Mouse (Mus musculus) layer of hippocampus, postnatal 25 days (tissue): ENCODE measurements at regions not wholly inside any gene's neighbourhood (a gene's known extent, or its start where the extent isn't known, plus 50 kb on each side); places are given as distances from the start of the nearest gene placed in this dataset.

Experiments
- DNase-seq, 2 experiments: peaks; one replicate each; pipeline ENCODE4 v3.0.0; 2022; ENCODE audit warnings: mixed read lengths in 2 of 2, low spot score in 1 of 2; ENCODE audit errors: extremely low spot score in 1 of 2

DNA sequence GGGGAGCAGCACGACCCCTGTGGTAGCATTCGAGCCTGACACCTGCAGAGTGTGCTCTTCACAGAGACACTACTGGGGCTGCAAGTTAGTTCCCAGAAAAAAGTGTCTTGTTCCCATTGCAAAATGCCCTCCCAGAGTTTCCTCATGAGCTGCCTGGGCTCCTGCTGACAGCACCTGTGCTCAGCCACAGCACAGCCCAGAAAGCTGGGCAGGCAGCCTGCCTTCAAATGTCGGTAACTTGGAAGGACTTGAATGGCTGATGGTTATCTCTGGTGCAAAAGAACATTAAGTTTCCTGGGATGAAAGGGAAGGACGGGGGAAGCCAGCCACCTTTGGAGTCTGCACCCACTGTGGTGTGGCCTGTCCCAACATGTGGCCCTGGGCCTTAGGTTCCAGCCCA, 126.2 kb downstream of the Bmp7 start:
- no peak for DNase-seq

DNA sequence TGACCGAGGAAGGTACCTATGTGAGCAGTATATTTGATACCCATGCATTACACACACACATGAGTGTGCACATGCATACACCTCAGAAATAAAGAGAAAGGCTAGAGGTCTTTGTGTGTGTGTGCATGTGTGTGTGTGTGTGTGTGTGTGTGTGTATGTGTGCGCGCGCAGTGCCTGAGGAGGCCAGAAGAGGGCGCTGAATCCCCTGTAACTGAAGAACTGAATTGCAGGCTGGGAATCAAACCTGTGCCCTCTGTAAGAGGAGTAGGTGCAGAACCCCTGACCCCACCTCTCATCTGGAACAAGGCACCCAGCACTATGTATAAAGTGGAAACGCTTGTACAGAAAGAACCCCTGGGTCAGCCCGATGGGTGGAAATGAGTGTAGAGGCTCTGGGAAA, 125.0 kb downstream of the Bmp7 start:
- DNase-seq = no peak

DNA sequence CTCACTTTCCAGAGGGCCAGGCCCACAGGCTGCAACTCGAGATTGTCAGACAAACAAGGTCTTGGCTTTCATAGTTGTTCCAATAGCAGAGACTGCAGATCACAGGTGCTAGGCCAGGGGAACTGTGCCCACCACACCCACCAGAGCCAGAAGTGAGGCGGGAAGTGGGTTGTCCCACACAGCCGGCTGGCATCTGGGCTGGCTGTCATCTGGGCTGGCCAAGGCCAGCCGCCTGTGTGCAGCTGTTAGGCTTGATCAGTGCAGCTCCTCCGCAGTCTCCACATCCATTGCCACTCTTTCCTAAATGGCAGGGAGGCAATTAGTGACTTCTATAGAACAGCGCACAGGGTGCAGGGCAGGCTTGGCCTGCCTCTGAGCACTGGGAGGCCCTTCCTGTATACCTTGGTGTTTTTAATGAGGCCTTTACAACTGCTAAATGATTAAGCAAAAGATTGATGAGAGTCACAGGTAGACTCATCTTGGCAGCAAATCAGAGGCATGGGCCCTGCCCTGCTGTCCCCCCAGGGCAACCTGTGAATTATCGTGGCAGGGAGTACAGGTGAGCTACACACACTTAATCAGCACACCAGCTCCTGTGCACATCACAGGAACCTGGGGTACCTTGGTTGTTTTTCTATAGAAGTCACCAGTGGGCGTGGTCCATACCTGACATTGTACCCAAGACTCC, 122.9 kb downstream of the Bmp7 start:
- no peak for DNase-seq
